Mouse (Mus musculus) heart, postnatal 0 days (tissue): ENCODE results near the gene Akr1b10. TPM values are rescaled to one million over a fixed set of nuclear protein-coding genes. Genes with fewer than 3 reads are reported as not detected.
"Not testable (repeated sequence)": the region's sequence is repeated elsewhere in the genome, so short reads cannot be mapped to it uniquely, and the experiment has no call there.

ENCODE experiments used
- ATAC-seq: fragments of 200-750 bp; cut with Nextera tagmentation; 2 replicates; pipeline ENCODE4 v1.8.0; 2017; ENCODE audit warnings: low read depth, moderate number of reproducible peaks, moderate library complexity; ENCODE audit not compliant: insufficient read depth
- DNase-seq: peaks from one replicate; pipeline ENCODE4 v3.0.0-alpha.2; 2016; ENCODE audit warnings: low spot score
- H3K27ac ChIP-seq: fragments of 300-500 bp; sonication (generic); 2 replicates; pipeline ENCODE4 v1.5.1; 2014; ENCODE audit warnings: low read depth, mild to moderate bottlenecking
- H3K27me3 ChIP-seq: fragments of 300-500 bp; sonication (generic); 2 replicates; pipeline ENCODE4 v1.6.1; 2014; ENCODE audit warnings: low read length, mixed read lengths; ENCODE audit not compliant: control insufficient read depth, insufficient read depth
- H3K36me3 ChIP-seq: fragments of 300-500 bp; sonication (generic); replicated peaks from 2 replicates; pipeline ENCODE4 v1.6.1; 2014; ENCODE audit warnings: low read length, mixed read lengths; ENCODE audit not compliant: control insufficient read depth, insufficient read depth
- H3K4me1 ChIP-seq: fragments of 300-500 bp; sonication (generic); 2 replicates; pipeline ENCODE4 v1.6.1; 2014; ENCODE audit warnings: antibody characterized with exemption; ENCODE audit not compliant: control insufficient read depth, insufficient read depth
- H3K4me2 ChIP-seq: fragments of 300-500 bp; sonication (generic); 2 replicates; pipeline ENCODE4 v1.6.1; 2014; ENCODE audit warnings: low read depth, mild to moderate bottlenecking, low read length, moderate library complexity
- H3K4me3 ChIP-seq: fragments of 300-500 bp; sonication (generic); 2 replicates; pipeline ENCODE4 v1.5.1; 2014; ENCODE audit warnings: low read depth, low read length
- H3K9ac ChIP-seq: fragments of 300-500 bp; sonication (generic); replicated peaks from 2 replicates; pipeline ENCODE4 v1.6.1; 2014; ENCODE audit warnings: low read depth, low read length, mixed read lengths
- H3K9me3 ChIP-seq: fragments of 300-500 bp; sonication (generic); replicated peaks from 2 replicates; pipeline ENCODE4 v1.6.1; 2016; ENCODE audit warnings: low read length; ENCODE audit not compliant: control insufficient read depth
- CTCF ChIP-seq: IDR thresholded peaks from 2 replicates; pipeline ENCODE4 v1.5.1; 2016; ENCODE audit warnings: antibody characterized with exemption, control low read depth, low read depth
- EP300 ChIP-seq: IDR thresholded peaks from 2 replicates; pipeline ENCODE4 v1.6.1; 2016; ENCODE audit warnings: antibody characterized with exemption, low read depth
- WGBS: fragments of 180-500 bp; shearing (Covaris S2); extraction: QIAGEN DNeasy Blood & Tissue Kit; methylation state at CpG from one replicate; pipeline ENCODE4 v1.1.7; 2014; 5-methylcytosine and 5-hydroxymethylcytosine counted together
- polyA plus RNA-seq: library from polyadenylated mRNA; unstranded; fragments of >200 nt; fragmentation: Nextera tagmentation; extraction: Ambion mirVana; gene quantifications from 2 replicates; pipeline ENCODE4 v1.2.1, GENCODE M21; 2015
- total RNA-seq: library from RNA; depleted of rRNA; stranded (reverse); fragments of >200 nt; gene quantifications from 2 replicates; pipeline ENCODE4 v1.2.3, GENCODE M21; 2014; ENCODE audit warnings: low replicate concordance

Gene Akr1b10
- total and polyA plus RNA-seq, 2 experiments from 2014 or later, result 58.1 to 75.3 TPM

GRCm38 (mm10) chr6:34399606-34400220 is 15.7 kb downstream of the Akr1b10 start:
- H3K9ac ChIP-seq, result no peak overlapping the region
- DNase-seq (no peak), ATAC-seq (no peak)
- TF ChIP-seq EP300 (no peak), CTCF (no peak)
- H3K4me2 ChIP-seq, result no peak overlapping the region
- 80% methylated on average over 13 of the region's 13 CpGs for WGBS
- H3K27ac ChIP-seq, result no peak overlapping the region
- H3K27me3 ChIP-seq, result no peaks in the 10 kb centered on the region
- H3K4me3 ChIP-seq, result no peak overlapping the region
- no peaks in the 10 kb centered on the region for H3K9me3 ChIP-seq
- H3K36me3 ChIP-seq, result peaks cover 24% of the 10 kb centered on the region
- no peaks in the 10 kb centered on the region for H3K4me1 ChIP-seq

DNA sequence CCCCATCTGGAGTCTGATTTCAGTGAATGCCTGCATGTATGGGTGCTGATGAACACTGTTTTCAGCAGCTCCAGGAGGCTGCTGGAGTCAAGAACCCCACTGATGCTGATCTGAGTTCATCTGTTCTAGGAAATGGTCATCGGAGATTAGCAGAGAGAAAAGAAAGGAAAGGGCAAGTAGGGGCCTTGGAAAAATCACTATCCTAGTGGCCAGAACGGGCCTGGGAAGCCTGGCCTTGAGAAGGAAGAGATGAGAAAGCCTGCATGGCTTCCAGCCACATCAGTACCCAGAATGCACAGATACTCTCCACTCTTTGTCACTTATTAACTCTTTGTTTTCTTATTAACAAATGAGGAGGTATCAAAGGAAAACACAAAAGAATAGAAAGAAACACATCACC is 16.7 kb downstream of the Akr1b10 start:
- H3K27me3 ChIP-seq, result no peaks in the 10 kb centered on the region
- H3K4me1 ChIP-seq, result no peaks in the 10 kb centered on the region
- no peak overlapping the region for H3K27ac ChIP-seq
- H3K9ac ChIP-seq, result no peak overlapping the region
- 72% methylated on average over 2 of the region's 2 CpGs for whole genome bisulfite sequencing
- ATAC-seq (no peak), DNase-seq (no peak)
- H3K4me3 ChIP-seq, result no peak overlapping the region
- peaks cover 17% of the 10 kb centered on the region; the same call in 1 of the 2 replicates for H3K36me3 ChIP-seq
- no peak overlapping the region for H3K4me2 ChIP-seq
- no peaks in the 10 kb centered on the region for H3K9me3 ChIP-seq
- no peak for TF ChIP-seq CTCF
- TF ChIP-seq EP300, result no peak

- WGBS, result 90% methylated on average over 4 of the region's 4 CpGs
- H3K4me2 ChIP-seq, result no peak overlapping the region
- H3K27me3 ChIP-seq, result no peaks in the 10 kb centered on the region
- H3K4me1 ChIP-seq, result no peaks in the 10 kb centered on the region
- no peak overlapping the region for H3K4me3 ChIP-seq
- no peaks in the 10 kb centered on the region for H3K9me3 ChIP-seq
- no peak for ATAC-seq
- H3K9ac ChIP-seq, result no peak overlapping the region
- TF ChIP-seq EP300 (no peak), CTCF (no peak)
- no peaks in the 10 kb centered on the region for H3K36me3 ChIP-seq
- DNase-seq, result no peak
- no peak overlapping the region for H3K27ac ChIP-seq
Measured at GRCm38 (mm10) chr6:34406746-34407145, 22.7 kb downstream of the Akr1b10 start.

DNA sequence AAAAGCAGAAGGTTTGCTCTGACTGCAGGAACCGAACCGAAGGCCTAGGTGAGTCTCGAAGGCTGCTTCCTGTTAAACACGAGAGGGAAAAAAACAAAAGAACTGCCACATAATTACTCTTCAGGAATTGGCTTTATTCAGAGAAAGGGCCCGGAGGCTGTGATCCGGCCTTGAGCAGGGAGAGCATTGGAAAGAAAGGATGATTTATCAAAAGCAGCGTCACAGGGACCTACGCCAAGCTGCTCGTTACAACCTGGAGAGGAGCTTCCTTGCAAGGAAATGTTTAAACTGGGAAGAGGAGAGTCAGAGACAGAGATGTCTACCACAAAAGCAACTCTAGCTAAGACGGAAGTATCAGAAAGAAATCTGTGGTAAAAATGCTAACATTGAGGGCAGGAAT is 23.4 kb downstream of the Akr1b10 start:
- DNase-seq (no peak), ATAC-seq (no peak)
- Histone ChIP-seq H3K4me3 (no peak overlapping the region), H3K27ac (no peak overlapping the region), H3K4me1 (no peaks in the 10 kb centered on the region), H3K27me3 (no peaks in the 10 kb centered on the region), H3K9ac (no peak overlapping the region), H3K4me2 (no peak overlapping the region), H3K36me3 (no peaks in the 10 kb centered on the region), H3K9me3 (no peaks in the 10 kb centered on the region)
- 86% methylated on average over 10 of the region's 10 CpGs for WGBS
- TF ChIP-seq CTCF, result no peak
- TF ChIP-seq EP300, result no peak

- no peak within 1 kb of the TSS for H3K27ac ChIP-seq
- no peaks in the 10 kb centered on the region for H3K4me1 ChIP-seq
- no peak within 1 kb of the TSS for H3K9ac ChIP-seq
- WGBS, result 45% methylated on average over 6 of the region's 6 CpGs
- TF ChIP-seq EP300 (no peak), CTCF (no peak)
- no peak within 1 kb of the TSS for H3K4me2 ChIP-seq
- H3K9me3 ChIP-seq, result no peaks in the 10 kb centered on the region
- DNase-seq, result peak; percentile 9
- no peaks in the 10 kb centered on the region for H3K27me3 ChIP-seq
- H3K4me3 ChIP-seq, result no peak within 1 kb of the TSS
- no peaks in the 10 kb centered on the region for H3K36me3 ChIP-seq
- no peak for ATAC-seq
Measured at GRCm38 (mm10) chr6:34412023-34412422, 28.0 kb downstream of the Akr1b10 start, which contains the start of gene Akr1b7. TSS of gene Akr1b7 (plus strand) at chr6:34412334.

- ATAC-seq, result no peak
- H3K4me1 ChIP-seq, result no peaks in the 10 kb centered on the region
- WGBS, result 60% methylated on average over 1 of the region's 1 CpGs
- TF ChIP-seq EP300 (no peak), CTCF (no peak)
- no peaks in the 10 kb centered on the region for H3K36me3 ChIP-seq
- H3K27me3 ChIP-seq, result no peaks in the 10 kb centered on the region
- H3K4me3 ChIP-seq, result no peak overlapping the region
- H3K4me2 ChIP-seq, result no peak overlapping the region
- H3K9me3 ChIP-seq, result no peaks in the 10 kb centered on the region
- DNase-seq, result no peak
- no peak overlapping the region for H3K9ac ChIP-seq
- H3K27ac ChIP-seq, result no peak overlapping the region
Measured at GRCm38 (mm10) chr6:34412688-34413087, 28.7 kb downstream of the Akr1b10 start.

DNA sequence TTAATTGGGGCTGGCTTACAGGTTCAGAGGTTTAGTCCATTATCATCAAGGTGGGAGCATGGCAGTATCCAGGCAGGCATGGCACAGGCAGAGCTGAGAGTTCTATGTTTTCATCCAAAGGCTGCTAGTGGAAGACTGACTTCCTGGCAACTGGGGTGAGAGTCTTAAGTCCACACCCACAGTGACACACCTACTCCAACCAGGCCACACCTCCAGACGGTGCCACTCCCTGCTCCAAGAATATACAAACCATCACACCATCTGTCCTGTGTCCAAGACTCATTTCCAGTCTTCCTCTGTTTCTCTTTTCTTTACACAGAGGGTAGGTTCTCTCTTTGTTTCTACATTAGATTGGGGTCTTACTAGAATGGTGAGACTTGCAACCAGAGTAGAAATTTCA is 29.4 kb downstream of the Akr1b10 start:
- not testable (repeated sequence) for H3K4me1 ChIP-seq, ATAC-seq, H3K4me2 ChIP-seq, DNase-seq, H3K9ac ChIP-seq, H3K27ac ChIP-seq, H3K36me3 ChIP-seq, H3K27me3 ChIP-seq, H3K4me3 ChIP-seq, H3K9me3 ChIP-seq
- 38% methylated on average over 1 of the region's 1 CpGs for WGBS
